Mouse (Mus musculus) erythroblast, embryonic 14.5 days (primary cell): ENCODE measurements around the gene Znrf1.

Experiments
- GATA1 ChIP-seq: IDR thresholded peaks from 2 replicates; pipeline ENCODE4 v1.6.1; 2012; ENCODE audit warnings: low read length, inconsistent platforms, mixed read lengths
- TAL1 ChIP-seq: IDR thresholded peaks from 3 replicates; pipeline ENCODE4 v1.6.1; 2012; ENCODE audit warnings: low read length, inconsistent platforms, mixed read lengths

GRCm38 (mm10) chr8:111642496-111642895 is 106.6 kb downstream of the Znrf1 start:
- TF ChIP-seq GATA1 (no peak), TAL1 (no peak)
